Mouse (Mus musculus) embryonic facial prominence, embryonic 15.5 days (tissue): ENCODE data around the gene Cnr2. TPM values are rescaled to one million over a fixed set of nuclear protein-coding genes. Genes with fewer than 3 reads are reported as not detected.
A peak's percentile ranks its signal among the peaks of the same experiment; 100 is the strongest.
"Not testable (repeated sequence)": the region's sequence is repeated elsewhere in the genome, so short reads cannot be mapped to it uniquely, and the experiment has no call there.

Experiments used
- ATAC-seq: fragments of 200-750 bp; cut with Nextera tagmentation; 2 replicates; pipeline ENCODE4 v1.8.0; 2017; ENCODE audit warnings: low read depth, moderate TSS enrichment; ENCODE audit not compliant: insufficient number of reproducible peaks, low FRiP score, low TSS enrichment
- H3K27ac ChIP-seq: fragments of 300-500 bp; sonication (generic); replicated peaks from 2 replicates; pipeline ENCODE4 v1.5.1; 2015; ENCODE audit warnings: mild to moderate bottlenecking, inconsistent platforms
- H3K27me3 ChIP-seq: fragments of 300-500 bp; sonication (generic); 2 replicates; pipeline ENCODE4 v1.6.1; 2015; ENCODE audit warnings: inconsistent platforms
- H3K36me3 ChIP-seq: fragments of 300-500 bp; sonication (generic); 2 replicates; pipeline ENCODE4 v1.6.1; 2015; ENCODE audit warnings: mild to moderate bottlenecking, inconsistent platforms
- H3K4me1 ChIP-seq: fragments of 300-500 bp; sonication (generic); 2 replicates; pipeline ENCODE4 v1.6.1; 2015; ENCODE audit warnings: inconsistent platforms
- H3K4me2 ChIP-seq: fragments of 300-500 bp; sonication (generic); replicated peaks from 2 replicates; pipeline ENCODE4 v1.6.1; 2015; ENCODE audit warnings: mild to moderate bottlenecking, inconsistent platforms
- H3K4me3 ChIP-seq: fragments of 300-500 bp; sonication (generic); replicated peaks from 2 replicates; pipeline ENCODE4 v1.5.1; 2015; ENCODE audit warnings: mild to moderate bottlenecking, inconsistent platforms
- H3K9ac ChIP-seq: fragments of 300-500 bp; sonication (generic); 2 replicates; pipeline ENCODE4 v1.6.1; 2015; ENCODE audit warnings: inconsistent platforms
- H3K9me3 ChIP-seq: fragments of 300-500 bp; sonication (generic); replicated peaks from 2 replicates; pipeline ENCODE4 v1.6.1; 2016; ENCODE audit warnings: inconsistent platforms
- WGBS: fragments of 180-500 bp; shearing (Covaris S2); methylation state at CpG from one replicate; pipeline ENCODE4 v1.1.7; 2015; 5-methylcytosine and 5-hydroxymethylcytosine counted together
- polyA plus RNA-seq: library from polyadenylated mRNA; unstranded; fragments of >200 nt; fragmentation: Nextera tagmentation; extraction: Ambion mirVana; gene quantifications from 2 replicates; pipeline ENCODE4 v1.2.1, GENCODE M21; 2015

Gene Cnr2
- polyA plus RNA-seq, 1 experiment from 2014 or later, result 0.85 TPM

DNA sequence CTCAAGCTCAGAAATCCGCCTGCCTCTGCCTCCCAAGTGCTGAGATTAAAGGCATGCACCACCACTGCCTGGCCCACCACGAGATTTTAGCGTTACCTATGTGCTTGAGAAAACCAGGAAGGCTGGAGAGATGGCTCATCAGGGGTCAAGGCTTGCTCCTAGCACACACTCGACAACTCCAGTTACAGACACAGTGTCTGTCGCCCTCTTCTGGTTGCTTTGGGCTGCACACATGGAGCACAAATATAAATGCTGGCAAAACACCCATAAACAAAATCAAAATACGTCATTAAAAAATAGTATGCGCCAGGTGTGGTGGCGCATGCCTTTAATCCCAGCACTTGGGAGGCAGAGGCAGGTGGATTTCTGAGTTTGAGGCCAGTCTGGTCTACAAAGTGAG is 45.8 kb downstream of the Cnr2 start:
- H3K4me1 ChIP-seq, H3K9ac ChIP-seq, H3K27ac ChIP-seq, H3K4me3 ChIP-seq, ATAC-seq, H3K27me3 ChIP-seq, H3K4me2 ChIP-seq, H3K9me3 ChIP-seq: not testable (repeated sequence)
- peaks cover 21% of the 10 kb centered on the region for H3K36me3 ChIP-seq
- 84% methylated on average over 8 of the region's 8 CpGs for WGBS

DNA sequence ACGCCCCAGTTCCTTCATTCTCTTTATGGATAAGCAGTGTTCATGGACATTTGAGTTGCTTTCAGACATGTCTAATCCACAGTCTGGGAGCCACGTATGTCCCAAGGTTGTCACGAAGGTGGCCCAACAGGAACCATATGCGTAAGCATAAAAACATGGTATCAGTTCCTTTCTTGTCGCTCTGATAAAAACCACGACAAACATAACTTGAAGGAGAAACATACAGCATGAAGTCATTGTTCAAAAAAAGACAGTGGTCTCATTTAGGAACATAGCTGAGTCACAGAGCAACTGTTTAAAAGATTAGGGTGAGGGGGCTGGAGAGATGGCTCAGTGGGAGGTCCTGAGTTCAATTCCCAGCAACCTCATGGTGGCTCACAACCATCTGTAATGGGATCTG is 47.0 kb downstream of the Cnr2 start:
- peaks cover 9% of the 10 kb centered on the region for H3K4me1 ChIP-seq
- H3K9me3 ChIP-seq, result no peaks in the 10 kb centered on the region
- H3K4me2 ChIP-seq, result no peak overlapping the region
- no peak overlapping the region for H3K9ac ChIP-seq
- WGBS, result 81% methylated on average over 6 of the region's 6 CpGs
- H3K4me3 ChIP-seq, result no peak overlapping the region
- no peak overlapping the region for H3K27ac ChIP-seq
- no peaks in the 10 kb centered on the region for H3K27me3 ChIP-seq
- peaks cover 21% of the 10 kb centered on the region for H3K36me3 ChIP-seq
- ATAC-seq, result no peak

GRCm38 (mm10) chr4:135943389-135943788 is 48.2 kb downstream of the Cnr2 start:
- WGBS, result 54% methylated on average over 4 of the region's 4 CpGs
- Histone ChIP-seq H3K36me3 (peaks cover 21% of the 10 kb centered on the region), H3K4me1 (peaks cover 19% of the 10 kb centered on the region), H3K4me3 (no peak overlapping the region), H3K9me3 (no peaks in the 10 kb centered on the region), H3K4me2 (no peak overlapping the region), H3K9ac (no peak overlapping the region), H3K27me3 (no peaks in the 10 kb centered on the region), H3K27ac (0 out of 2 replicates have a peak overlapping the region, but pooled peaks have one; percentile 34)
- no peak for ATAC-seq

DNA sequence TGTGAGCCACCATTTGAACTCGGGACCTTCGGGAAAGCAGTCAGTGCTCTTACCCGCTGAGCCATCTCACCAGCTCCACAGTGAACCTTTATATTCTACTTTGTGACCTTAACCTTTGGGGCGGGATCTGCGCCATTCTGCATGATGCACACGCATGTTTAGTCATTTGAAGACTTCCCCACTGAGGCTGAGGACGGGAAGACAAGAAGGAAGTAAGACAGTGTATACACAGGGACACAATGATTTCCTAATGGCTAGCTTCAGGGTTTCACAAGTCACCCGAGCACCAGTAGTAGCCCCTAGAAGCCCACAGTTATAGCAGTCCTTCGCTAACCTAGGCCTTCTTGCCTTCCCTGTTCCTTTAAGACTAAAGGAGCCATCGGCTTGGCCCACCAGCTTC is 50.5 kb downstream of the Cnr2 start:
- Histone ChIP-seq H3K9ac (peak overlapping the region; percentile 83; the same call in 1 of the 2 replicates), H3K36me3 (0 out of 2 replicates have a peak, but pooled peaks cover 10% of the 10 kb centered on the region), H3K27ac (peak overlapping the region; percentile 40), H3K9me3 (no peaks in the 10 kb centered on the region), H3K4me1 (peaks cover 21% of the 10 kb centered on the region), H3K4me3 (peak overlapping the region; percentile 93), H3K4me2 (peak overlapping the region; percentile 69), H3K27me3 (no peaks in the 10 kb centered on the region)
- ATAC-seq, result no peak
- 77% methylated on average over 10 of the region's 10 CpGs for WGBS

- ATAC-seq, result peak; percentile 92
These were observed 51.1 kb downstream of the Cnr2 start, which contains the start of gene Hmgcl for GRCm38 (mm10) chr4:135946278-135946658. TSS of gene Hmgcl (plus strand) at chr4:135946448.

GRCm38 (mm10) chr4:135946659-135947301 is 51.6 kb downstream of the Cnr2 start:
- Histone ChIP-seq H3K27me3 (no peaks in the 10 kb centered on the region), H3K4me3 (peak overlapping the region; percentile 93), H3K9ac (peak overlapping the region; percentile 83), H3K36me3 (peaks cover 13% of the 10 kb centered on the region), H3K9me3 (0 out of 2 replicates have a peak, but pooled peaks cover 4% of the 10 kb centered on the region), H3K4me1 (peaks cover 21% of the 10 kb centered on the region), H3K4me2 (peak overlapping the region; percentile 69), H3K27ac (peak overlapping the region; percentile 60)
- ATAC-seq, result peak; percentile 20
- WGBS, result under 1% methylated on average over 28 of the region's 28 CpGs

More at GRCm38 (mm10) chr4:135946278-135946658, 51.1 kb downstream of the Cnr2 start, which contains the start of gene Hmgcl:
- peaks cover 8% of the 10 kb centered on the region for H3K36me3 ChIP-seq
- 0 out of 2 replicates have a peak, but pooled peaks cover 4% of the 10 kb centered on the region for H3K9me3 ChIP-seq
- peak within 1 kb of the TSS; percentile 83 for H3K9ac ChIP-seq
- peak within 1 kb of the TSS; percentile 93 for H3K4me3 ChIP-seq
- H3K27ac ChIP-seq, result peak within 1 kb of the TSS; percentile 60
- WGBS, result under 1% methylated on average over 23 of the region's 23 CpGs
- peaks cover 21% of the 10 kb centered on the region for H3K4me1 ChIP-seq
- no peaks in the 10 kb centered on the region for H3K27me3 ChIP-seq
- H3K4me2 ChIP-seq, result peak within 1 kb of the TSS; percentile 69

DNA sequence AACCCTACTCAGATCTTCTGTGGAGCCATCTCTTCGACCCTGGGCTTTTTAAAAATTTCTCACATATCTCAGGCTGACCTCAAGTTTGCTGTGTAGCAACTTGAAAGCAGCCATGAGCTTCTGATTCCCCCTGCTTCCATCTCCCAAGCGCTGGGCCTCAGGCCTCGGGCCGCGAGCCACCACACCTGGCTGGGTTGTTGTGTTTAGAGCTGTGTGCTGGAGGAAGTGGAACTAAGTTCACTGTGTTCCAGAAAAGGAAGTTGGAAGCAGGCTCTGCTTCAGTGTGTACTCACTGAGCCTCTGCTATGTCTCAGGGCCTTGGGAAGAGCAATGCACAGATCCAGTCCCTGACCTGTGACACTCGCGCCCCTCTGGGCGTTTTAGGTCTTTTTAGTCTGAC is 52.9 kb downstream of the Cnr2 start:
- Histone ChIP-seq H3K9me3 (0 out of 2 replicates have a peak, but pooled peaks cover 4% of the 10 kb centered on the region), H3K4me3 (no peak overlapping the region), H3K36me3 (peaks cover 24% of the 10 kb centered on the region), H3K27ac (no peak overlapping the region), H3K4me1 (peaks cover 21% of the 10 kb centered on the region), H3K9ac (no peak overlapping the region), H3K4me2 (no peak overlapping the region), H3K27me3 (no peaks in the 10 kb centered on the region)
- 87% methylated on average over 8 of the region's 8 CpGs for WGBS
- ATAC-seq, result no peak

DNA sequence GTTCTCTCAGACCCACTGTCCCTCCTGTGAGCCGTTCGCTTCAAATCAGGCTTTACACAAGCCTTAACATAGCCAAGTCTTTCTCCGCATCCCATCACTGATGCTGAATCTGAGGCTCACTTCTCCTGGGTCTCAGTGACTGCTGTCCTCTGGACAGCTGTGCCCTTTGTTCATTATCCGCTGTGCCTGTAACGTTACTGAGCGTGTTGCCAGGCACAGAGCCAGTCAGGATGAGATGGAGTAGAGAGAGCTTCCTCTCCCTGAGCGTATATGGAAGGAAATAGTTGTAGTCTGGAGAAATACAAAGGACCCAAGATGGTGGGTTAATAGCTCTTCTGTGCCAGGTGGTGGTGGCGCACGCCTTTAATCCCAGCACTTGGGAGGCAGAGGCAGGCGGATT is 54.3 kb downstream of the Cnr2 start:
- WGBS, result 84% methylated on average over 10 of the region's 10 CpGs
- Histone ChIP-seq H3K36me3 (peaks cover 30% of the 10 kb centered on the region), H3K4me1 (peaks cover 21% of the 10 kb centered on the region), H3K27ac (no peak overlapping the region), H3K27me3 (no peaks in the 10 kb centered on the region), H3K9ac (no peak overlapping the region), H3K9me3 (0 out of 2 replicates have a peak, but pooled peaks cover 4% of the 10 kb centered on the region), H3K4me3 (no peak overlapping the region), H3K4me2 (no peak overlapping the region)
- ATAC-seq, result no peak

DNA sequence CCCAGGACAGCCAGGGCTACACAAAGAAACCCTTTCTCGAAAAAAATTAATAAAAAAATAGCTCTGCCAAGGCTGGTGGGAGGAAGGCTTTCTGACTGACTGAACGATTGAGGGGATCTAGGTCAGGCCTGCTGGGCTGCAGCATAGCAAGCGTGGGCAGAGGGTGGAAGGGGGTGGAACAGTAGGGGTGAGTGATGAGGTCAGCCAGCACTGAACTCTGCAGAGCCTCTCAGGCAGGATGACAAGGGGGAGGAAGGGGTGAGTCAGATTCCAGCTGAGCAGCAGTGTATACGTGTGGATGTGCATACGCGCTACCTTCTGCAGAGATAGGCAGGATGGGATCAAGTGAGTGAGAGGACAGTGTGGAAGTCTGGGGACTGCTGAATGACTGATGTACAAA is 54.7 kb downstream of the Cnr2 start:
- H3K4me2 ChIP-seq, result no peak overlapping the region
- peaks cover 32% of the 10 kb centered on the region for H3K36me3 ChIP-seq
- H3K27me3 ChIP-seq, result no peaks in the 10 kb centered on the region
- no peak for ATAC-seq
- no peak overlapping the region for H3K4me3 ChIP-seq
- H3K27ac ChIP-seq, result no peak overlapping the region
- 0 out of 2 replicates have a peak, but pooled peaks cover 4% of the 10 kb centered on the region for H3K9me3 ChIP-seq
- peaks cover 21% of the 10 kb centered on the region for H3K4me1 ChIP-seq
- 71% methylated on average over 6 of the region's 6 CpGs for WGBS
- H3K9ac ChIP-seq, result no peak overlapping the region

GRCm38 (mm10) chr4:135950365-135950764 is 55.2 kb downstream of the Cnr2 start:
- no peak for ATAC-seq
- Histone ChIP-seq H3K9me3 (0 out of 2 replicates have a peak, but pooled peaks cover 4% of the 10 kb centered on the region), H3K4me3 (no peak overlapping the region), H3K27me3 (no peaks in the 10 kb centered on the region), H3K4me1 (peaks cover 21% of the 10 kb centered on the region), H3K4me2 (no peak overlapping the region), H3K9ac (no peak overlapping the region), H3K27ac (no peak overlapping the region), H3K36me3 (peaks cover 36% of the 10 kb centered on the region)
- 82% methylated on average over 6 of the region's 6 CpGs for WGBS

GRCm38 (mm10) chr4:135951505-135951904 is 56.3 kb downstream of the Cnr2 start:
- Histone ChIP-seq H3K36me3 (peaks cover 44% of the 10 kb centered on the region), H3K9ac (no peak overlapping the region), H3K27ac (no peak overlapping the region), H3K9me3 (0 out of 2 replicates have a peak, but pooled peaks cover 4% of the 10 kb centered on the region), H3K4me3 (no peak overlapping the region), H3K27me3 (no peaks in the 10 kb centered on the region), H3K4me1 (peaks cover 15% of the 10 kb centered on the region), H3K4me2 (no peak overlapping the region)
- WGBS, result 95% methylated on average over 3 of the region's 3 CpGs
- no peak for ATAC-seq
